Mouse (Mus musculus) neural tube, embryonic 11.5 days (tissue): ENCODE data around the gene Myrfl. TPM values are rescaled to one million over a fixed set of nuclear protein-coding genes. Genes with fewer than 3 reads are reported as not detected.

ENCODE experiments used
- ATAC-seq: fragments of 200-750 bp; cut with Nextera tagmentation; 2 replicates; pipeline ENCODE4 v1.8.0; 2017; ENCODE audit warnings: moderate number of reproducible peaks, mild to moderate bottlenecking, moderate TSS enrichment, moderate library complexity; ENCODE audit not compliant: insufficient read depth, low FRiP score, low TSS enrichment
- DNase-seq: peaks from one replicate; pipeline ENCODE4 v3.0.0-alpha.2; 2015; ENCODE audit warnings: low spot score
- H3K27ac ChIP-seq: fragments of 300-500 bp; sonication (generic); 2 replicates; pipeline ENCODE4 v1.5.1; 2014; ENCODE audit warnings: low read depth, mild to moderate bottlenecking, low read length
- H3K27me3 ChIP-seq: fragments of 300-500 bp; sonication (generic); 2 replicates; pipeline ENCODE4 v1.6.1; 2014; ENCODE audit warnings: mild to moderate bottlenecking, low read length, mixed read lengths; ENCODE audit not compliant: control insufficient read depth, insufficient read depth
- H3K36me3 ChIP-seq: fragments of 300-500 bp; sonication (generic); 2 replicates; pipeline ENCODE4 v1.6.1; 2014; ENCODE audit warnings: mild to moderate bottlenecking, low read length, moderate library complexity, mixed read lengths; ENCODE audit not compliant: control insufficient read depth, insufficient read depth
- H3K4me1 ChIP-seq: fragments of 300-500 bp; sonication (generic); 2 replicates; pipeline ENCODE4 v1.6.1; 2014; ENCODE audit warnings: low read length, mixed read lengths; ENCODE audit not compliant: control insufficient read depth, insufficient read depth
- H3K4me2 ChIP-seq: fragments of 300-500 bp; sonication (generic); 2 replicates; pipeline ENCODE4 v1.6.1; 2014; ENCODE audit warnings: low read depth, mild to moderate bottlenecking, moderate library complexity
- H3K4me3 ChIP-seq: fragments of 300-500 bp; sonication (generic); 2 replicates; pipeline ENCODE4 v1.5.1; 2014; ENCODE audit warnings: low read depth, low read length
- H3K9ac ChIP-seq: fragments of 300-500 bp; sonication (generic); 2 replicates; pipeline ENCODE4 v1.6.1; 2014; ENCODE audit warnings: mild to moderate bottlenecking, low read length
- H3K9me3 ChIP-seq: fragments of 300-500 bp; sonication (generic); 2 replicates; pipeline ENCODE4 v1.6.1; 2016; ENCODE audit warnings: low read length; ENCODE audit not compliant: control insufficient read depth
- WGBS: fragments of 180-500 bp; shearing (Covaris S2); extraction: QIAGEN DNeasy Blood & Tissue Kit; methylation state at CpG from one replicate; pipeline ENCODE4 v1.1.7; 2014; 5-methylcytosine and 5-hydroxymethylcytosine counted together
- polyA plus RNA-seq: library from polyadenylated mRNA; unstranded; fragments of >200 nt; fragmentation: Nextera tagmentation; extraction: Ambion mirVana; gene quantifications from 2 replicates; pipeline ENCODE4 v1.2.1, GENCODE M21; 2014

Gene Myrfl
- polyA plus RNA-seq, 1 experiment from 2014 or later = 0.46 TPM

GRCm38 (mm10) chr10:116796066-116796465 lies 100.7 kb downstream of the Myrfl start:
- DNase-seq = no peak
- Histone ChIP-seq H3K4me3 (no peak overlapping the region), H3K4me2 (no peak overlapping the region), H3K9ac (no peak overlapping the region), H3K36me3 (no peaks in the 10 kb centered on the region), H3K4me1 (no peaks in the 10 kb centered on the region; the same call in 1 of the 2 replicates), H3K9me3 (no peaks in the 10 kb centered on the region), H3K27me3 (no peaks in the 10 kb centered on the region), H3K27ac (no peak overlapping the region)
- 58% methylated on average over 6 of the region's 6 CpGs for WGBS
- no peak for ATAC-seq

GRCm38 (mm10) chr10:116789096-116789495 lies 107.6 kb downstream of the Myrfl start:
- no peaks in the 10 kb centered on the region for H3K27me3 ChIP-seq
- H3K9ac ChIP-seq = no peak overlapping the region
- ATAC-seq = no peak
- H3K36me3 ChIP-seq = no peaks in the 10 kb centered on the region
- H3K4me2 ChIP-seq = no peak overlapping the region
- peak; percentile 30 for DNase-seq
- no peak overlapping the region for H3K27ac ChIP-seq
- no peaks in the 10 kb centered on the region for H3K9me3 ChIP-seq
- H3K4me3 ChIP-seq = no peak overlapping the region
- H3K4me1 ChIP-seq = no peaks in the 10 kb centered on the region

GRCm38 (mm10) chr10:116788431-116788830 lies 108.3 kb downstream of the Myrfl start:
- DNase-seq = no peak
- no peak overlapping the region for H3K27ac ChIP-seq
- H3K9ac ChIP-seq = no peak overlapping the region
- H3K4me3 ChIP-seq = no peak overlapping the region
- no peak overlapping the region for H3K4me2 ChIP-seq
- H3K27me3 ChIP-seq = no peaks in the 10 kb centered on the region
- no peaks in the 10 kb centered on the region for H3K36me3 ChIP-seq
- ATAC-seq = no peak
- no peaks in the 10 kb centered on the region for H3K9me3 ChIP-seq
- H3K4me1 ChIP-seq = no peaks in the 10 kb centered on the region

GRCm38 (mm10) chr10:116784098-116784497 lies 112.6 kb downstream of the Myrfl start:
- Histone ChIP-seq H3K4me1 (no peaks in the 10 kb centered on the region), H3K36me3 (no peaks in the 10 kb centered on the region), H3K27me3 (no peaks in the 10 kb centered on the region), H3K4me3 (no peak overlapping the region), H3K4me2 (no peak overlapping the region), H3K9me3 (no peaks in the 10 kb centered on the region), H3K27ac (no peak overlapping the region), H3K9ac (no peak overlapping the region)
- WGBS = 76% methylated on average over 6 of the region's 6 CpGs
- ATAC-seq (no peak), DNase-seq (no peak)

GRCm38 (mm10) chr10:116783020-116783419 lies 113.7 kb downstream of the Myrfl start:
- ATAC-seq (no peak), DNase-seq (no peak)
- Histone ChIP-seq H3K9me3 (no peaks in the 10 kb centered on the region), H3K4me3 (no peak overlapping the region), H3K36me3 (no peaks in the 10 kb centered on the region), H3K4me2 (no peak overlapping the region), H3K9ac (no peak overlapping the region), H3K4me1 (no peaks in the 10 kb centered on the region), H3K27ac (no peak overlapping the region), H3K27me3 (no peaks in the 10 kb centered on the region)
- WGBS = 86% methylated on average over 3 of the region's 5 CpGs

GRCm38 (mm10) chr10:116777947-116778346 lies 118.8 kb downstream of the Myrfl start:
- Histone ChIP-seq H3K4me2 (no peak overlapping the region), H3K36me3 (no peaks in the 10 kb centered on the region), H3K9me3 (no peaks in the 10 kb centered on the region), H3K4me3 (no peak overlapping the region), H3K27ac (no peak overlapping the region), H3K27me3 (no peaks in the 10 kb centered on the region), H3K4me1 (peaks cover 8% of the 10 kb centered on the region), H3K9ac (no peak overlapping the region)
- no peak for DNase-seq
- WGBS = 92% methylated on average over 8 of the region's 8 CpGs
- no peak for ATAC-seq

GRCm38 (mm10) chr10:116776846-116777245 lies 119.9 kb downstream of the Myrfl start:
- Histone ChIP-seq H3K4me2 (no peak overlapping the region), H3K27ac (no peak overlapping the region), H3K4me3 (no peak overlapping the region), H3K9me3 (no peaks in the 10 kb centered on the region), H3K9ac (no peak overlapping the region), H3K36me3 (no peaks in the 10 kb centered on the region), H3K4me1 (peaks cover 8% of the 10 kb centered on the region), H3K27me3 (no peaks in the 10 kb centered on the region)
- no peak for ATAC-seq
- WGBS = 86% methylated on average over 14 of the region's 14 CpGs
- DNase-seq = no peak

GRCm38 (mm10) chr10:116773846-116774750 lies 122.6 kb downstream of the Myrfl start:
- Histone ChIP-seq H3K4me1 (peaks cover 8% of the 10 kb centered on the region), H3K9ac (no peak overlapping the region), H3K4me2 (no peak overlapping the region), H3K9me3 (no peaks in the 10 kb centered on the region), H3K36me3 (no peaks in the 10 kb centered on the region), H3K27me3 (no peaks in the 10 kb centered on the region), H3K4me3 (no peak overlapping the region), H3K27ac (no peak overlapping the region)
- DNase-seq (no peak), ATAC-seq (no peak)
- WGBS = 46% methylated on average over 15 of the region's 15 CpGs

- Histone ChIP-seq H3K27me3 (no peaks in the 10 kb centered on the region), H3K36me3 (no peaks in the 10 kb centered on the region), H3K9ac (no peak overlapping the region), H3K4me3 (no peak overlapping the region), H3K27ac (no peak overlapping the region), H3K4me2 (no peak overlapping the region), H3K9me3 (no peaks in the 10 kb centered on the region), H3K4me1 (peaks cover 8% of the 10 kb centered on the region)
- ATAC-seq = no peak
- no peak for DNase-seq
- WGBS = 89% methylated on average over 21 of the region's 21 CpGs
Observed at GRCm38 (mm10) chr10:116771215-116771935, 125.3 kb downstream of the Myrfl start.
